Mouse (Mus musculus) cortical plate, adult 2 months (tissue): ENCODE measurements at regions not wholly inside any gene's neighbourhood (a gene's known extent, or its start where the extent isn't known, plus 50 kb on each side); places are given as distances from the start of the nearest gene placed in this dataset.

Experiments
- CTCF ChIP-seq: fragments of 200-500 bp; IDR thresholded peaks from 2 replicates; pipeline ENCODE4 v1.5.1; 2011; ENCODE audit warnings: mild to moderate bottlenecking, control low read depth, low read length; ENCODE audit not compliant: insufficient read depth; ENCODE audit errors: extremely low read depth
- POLR2A ChIP-seq: fragments of 200-500 bp; IDR thresholded peaks from 2 replicates; pipeline ENCODE4 v1.6.1; 2011; ENCODE audit warnings: mild to moderate bottlenecking, low read length, control low read depth; ENCODE audit not compliant: insufficient read depth; ENCODE audit errors: extremely low read depth

GRCm38 (mm10) chr1:115533746-115534145, 150.8 kb upstream of the Cntnap5a start:
- TF ChIP-seq CTCF (peak; percentile 46; the same call in 1 of the 2 replicates), POLR2A (no peak)
